Mouse (Mus musculus) heart, postnatal 0 days (tissue): ENCODE measurements around the gene Cnn3.

Source experiments
- CTCF ChIP-seq: IDR thresholded peaks from 2 replicates; pipeline ENCODE4 v1.5.1; 2016; ENCODE audit warnings: antibody characterized with exemption, control low read depth, low read depth
- EP300 ChIP-seq: IDR thresholded peaks from 2 replicates; pipeline ENCODE4 v1.6.1; 2016; ENCODE audit warnings: antibody characterized with exemption, low read depth

- TF ChIP-seq CTCF (no peak), EP300 (no peak)
Observed at GRCm38 (mm10) chr3:121448606-121449005, 22.3 kb downstream of the Cnn3 start.
